Mouse (Mus musculus): ENCODE measurements around the gene Gm28557. TPM values are rescaled to one million over a fixed set of nuclear protein-coding genes. Genes with fewer than 3 reads are reported as not detected.

The Gm28557 gene
- total and polyA plus RNA-seq, 2 experiments from 2014 or later: 0.60 to 1.3 TPM

GRCm38 (mm10) chr13:67081946-67082345, 26.5 kb downstream of the Gm28557 start:
- peak overlapping the region; percentile 86 for H3K4me2 ChIP-seq (ENCODE audit: low read depth, low read length)
- no peaks in the 10 kb centered on the region for H3K9me3 ChIP-seq (replicated peaks; ENCODE audit: control insufficient read depth, low read length)
- TF ChIP-seq EP300 (IDR thresholded peaks at IDR 0.05; ENCODE audit: low read depth) (no peak), CTCF (IDR thresholded peaks at IDR 0.05; ENCODE audit: low read depth) (no peak)
- H3K27ac ChIP-seq (ENCODE audit: low read depth): peak overlapping the region; percentile 92
- peak overlapping the region; percentile 71 for H3K4me3 ChIP-seq (ENCODE audit: low read depth, low read length)
- ATAC-seq (ENCODE audit: insufficient read depth, low read depth) (no peak), DNase-seq (ENCODE audit: low spot score) (no peak)
- 63% methylated on average over 1 of the region's 1 CpGs for WGBS
- 0 out of 2 replicates have a peak, but pooled peaks cover 5% of the 10 kb centered on the region for H3K36me3 ChIP-seq (replicated peaks; ENCODE audit: control insufficient read depth, insufficient read depth, low read length)
- H3K4me1 ChIP-seq (ENCODE audit: control insufficient read depth, insufficient read depth): 0 out of 2 replicates have a peak, but pooled peaks cover 8% of the 10 kb centered on the region
- H3K9ac ChIP-seq (replicated peaks; ENCODE audit: low read depth, low read length): peak overlapping the region; percentile 78; the same call in 1 of the 2 replicates
- no peaks in the 10 kb centered on the region for H3K27me3 ChIP-seq (ENCODE audit: control insufficient read depth, insufficient read depth, low read length)

- ATAC-seq (ENCODE audit: insufficient read depth, low read depth): peak; percentile 99
- Histone ChIP-seq H3K9me3 (replicated peaks; ENCODE audit: control insufficient read depth, low read length) (no peaks in the 10 kb centered on the region), H3K27me3 (ENCODE audit: control insufficient read depth, insufficient read depth, low read length) (no peaks in the 10 kb centered on the region), H3K4me1 (ENCODE audit: control insufficient read depth, insufficient read depth) (0 out of 2 replicates have a peak, but pooled peaks cover 8% of the 10 kb centered on the region), H3K9ac (replicated peaks; ENCODE audit: low read depth, low read length) (peak overlapping the region; percentile 78), H3K4me2 (ENCODE audit: low read depth, low read length) (peak overlapping the region; percentile 86), H3K36me3 (replicated peaks; ENCODE audit: control insufficient read depth, insufficient read depth, low read length) (0 out of 2 replicates have a peak, but pooled peaks cover 6% of the 10 kb centered on the region), H3K4me3 (ENCODE audit: low read depth, low read length) (peak overlapping the region; percentile 71), H3K27ac (ENCODE audit: low read depth) (peak overlapping the region; percentile 92)
- under 1% methylated on average over 24 of the region's 24 CpGs for WGBS
- TF ChIP-seq EP300 (IDR thresholded peaks at IDR 0.05; ENCODE audit: low read depth) (no peak), CTCF (IDR thresholded peaks at IDR 0.05; ENCODE audit: low read depth) (no peak)
- peak; percentile 93 for DNase-seq (ENCODE audit: low spot score)
Observed at GRCm38 (mm10) chr13:67081142-67081713, 27.2 kb downstream of the Gm28557 start.

DNA sequence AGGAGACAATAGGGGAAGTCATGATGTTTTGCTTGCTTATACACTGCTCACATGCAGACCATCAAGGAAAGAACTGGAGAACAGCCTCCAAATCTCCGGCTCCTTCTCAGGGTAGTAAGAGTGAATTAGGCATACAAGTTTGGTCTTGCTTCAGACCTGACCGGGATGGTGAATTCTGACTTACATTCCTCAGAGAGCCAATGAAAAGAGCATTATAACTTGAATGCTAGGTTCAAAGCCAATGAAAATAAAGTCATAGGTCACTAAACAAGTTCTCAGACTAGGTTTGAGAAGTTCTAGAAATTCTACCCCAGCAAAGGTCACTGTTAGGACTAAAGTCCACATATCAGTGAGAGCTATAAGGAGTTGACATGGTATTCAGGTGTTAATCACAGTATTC, 31.2 kb downstream of the Gm28557 start:
- TF ChIP-seq EP300 (IDR thresholded peaks at IDR 0.05; ENCODE audit: low read depth) (no peak), CTCF (IDR thresholded peaks at IDR 0.05; ENCODE audit: low read depth) (no peak)
- WGBS: 96% methylated on average over 2 of the region's 2 CpGs
- no peak for DNase-seq (ENCODE audit: low spot score)

GRCm38 (mm10) chr13:67072786-67073185, 35.6 kb downstream of the Gm28557 start:
- no peak overlapping the region for H3K9ac ChIP-seq (replicated peaks; ENCODE audit: low read depth, low read length)
- H3K36me3 ChIP-seq (replicated peaks; ENCODE audit: control insufficient read depth, insufficient read depth, low read length): peaks cover 50% of the 10 kb centered on the region
- no peak overlapping the region for H3K4me3 ChIP-seq (ENCODE audit: low read depth, low read length)
- no peak overlapping the region for H3K27ac ChIP-seq (ENCODE audit: low read depth)
- H3K27me3 ChIP-seq (ENCODE audit: control insufficient read depth, insufficient read depth, low read length): no peaks in the 10 kb centered on the region
- DNase-seq (ENCODE audit: low spot score) (no peak), ATAC-seq (ENCODE audit: insufficient read depth, low read depth) (no peak)
- peaks cover 29% of the 10 kb centered on the region for H3K9me3 ChIP-seq (replicated peaks; ENCODE audit: control insufficient read depth, low read length)
- no peak for TF ChIP-seq CTCF (IDR thresholded peaks at IDR 0.05; ENCODE audit: low read depth)
- TF ChIP-seq EP300 (IDR thresholded peaks at IDR 0.05; ENCODE audit: low read depth): no peak
- no peak overlapping the region for H3K4me2 ChIP-seq (ENCODE audit: low read depth, low read length)
- H3K4me1 ChIP-seq (ENCODE audit: control insufficient read depth, insufficient read depth): no peaks in the 10 kb centered on the region
- WGBS: 88% methylated on average over 2 of the region's 2 CpGs

More for the DNA sequence above, 31.2 kb downstream of the Gm28557 start:
- H3K27ac ChIP-seq (ENCODE audit: low read depth): no peak overlapping the region
- H3K9me3 ChIP-seq (replicated peaks; ENCODE audit: control insufficient read depth, low read length): peaks cover 10% of the 10 kb centered on the region; the same call in 1 of the 2 replicates
- no peak for ATAC-seq (ENCODE audit: insufficient read depth, low read depth)
- no peak overlapping the region for H3K4me3 ChIP-seq (ENCODE audit: low read depth, low read length)
- 0 out of 2 replicates have a peak, but pooled peaks cover 7% of the 10 kb centered on the region for H3K4me1 ChIP-seq (ENCODE audit: control insufficient read depth, insufficient read depth)
- H3K36me3 ChIP-seq (replicated peaks; ENCODE audit: control insufficient read depth, insufficient read depth, low read length): peaks cover 28% of the 10 kb centered on the region
- no peaks in the 10 kb centered on the region for H3K27me3 ChIP-seq (ENCODE audit: control insufficient read depth, insufficient read depth, low read length)
- no peak overlapping the region for H3K4me2 ChIP-seq (ENCODE audit: low read depth, low read length)
- no peak overlapping the region for H3K9ac ChIP-seq (replicated peaks; ENCODE audit: low read depth, low read length)

DNA sequence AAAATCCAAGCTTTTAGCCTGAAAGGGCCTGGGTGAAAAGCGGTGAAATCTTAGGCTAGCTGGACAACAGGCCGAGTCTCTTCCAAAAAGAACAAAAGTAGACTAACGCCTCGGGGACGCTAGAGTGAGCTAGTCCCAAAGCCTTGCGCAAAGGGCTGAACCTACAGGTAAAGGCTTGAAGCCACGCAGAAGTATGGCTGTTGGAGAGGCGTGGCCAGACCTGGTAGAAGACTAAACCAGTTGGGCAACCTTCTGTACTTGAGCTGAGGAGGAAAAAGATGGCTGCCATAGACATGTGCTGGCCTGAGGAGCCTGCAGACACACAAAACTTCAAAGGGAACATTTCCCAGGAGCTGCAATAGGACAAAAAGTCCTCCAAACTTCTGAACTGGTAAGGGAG, 43.0 kb downstream of the Gm28557 start:
- H3K27ac ChIP-seq (ENCODE audit: low read depth): no peak overlapping the region
- ATAC-seq (ENCODE audit: insufficient read depth, low read depth) (no peak), DNase-seq (ENCODE audit: low spot score) (no peak)
- peaks cover 15% of the 10 kb centered on the region for H3K9me3 ChIP-seq (replicated peaks; ENCODE audit: control insufficient read depth, low read length)
- no peak overlapping the region for H3K9ac ChIP-seq (replicated peaks; ENCODE audit: low read depth, low read length)
- 81% methylated on average over 8 of the region's 8 CpGs for WGBS
- H3K27me3 ChIP-seq (ENCODE audit: control insufficient read depth, insufficient read depth, low read length): no peaks in the 10 kb centered on the region
- no peak overlapping the region for H3K4me2 ChIP-seq (ENCODE audit: low read depth, low read length)
- H3K4me1 ChIP-seq (ENCODE audit: control insufficient read depth, insufficient read depth): peaks cover 2% of the 10 kb centered on the region
- peaks cover 12% of the 10 kb centered on the region for H3K36me3 ChIP-seq (replicated peaks; ENCODE audit: control insufficient read depth, insufficient read depth, low read length)
- TF ChIP-seq CTCF (IDR thresholded peaks at IDR 0.05; ENCODE audit: low read depth): no peak
- no peak for TF ChIP-seq EP300 (IDR thresholded peaks at IDR 0.05; ENCODE audit: low read depth)
- H3K4me3 ChIP-seq (ENCODE audit: low read depth, low read length): no peak overlapping the region

All from heart, postnatal 0 days (tissue).